Mouse (Mus musculus): Measurements from ENCODE around the gene AC109138.7. TPM values are rescaled to one million over a fixed set of nuclear protein-coding genes. Genes with fewer than 3 reads are reported as not detected.
A peak's percentile ranks its signal among the peaks of the same experiment; 100 is the strongest.

Gene AC109138.7
- total and polyA plus RNA-seq, 2 experiments = not detected

GRCm38 (mm10) chr19:4190831-4191334 lies 23.3 kb upstream of the AC109138.7 start, which contains the start of gene Tbc1d10c:
TSS of gene Tbc1d10c (minus strand) at chr19:4191284.
- WGBS = 51% methylated on average over 4 of the region's 4 CpGs
- Histone ChIP-seq H3K27ac (replicated peaks; ENCODE audit: insufficient read depth, low read depth, low read length) (peak within 1 kb of the TSS; percentile 73), H3K4me1 (ENCODE audit: control insufficient read depth, insufficient read depth, low read length) (peaks cover 24% of the 10 kb centered on the region), H3K27me3 (ENCODE audit: control insufficient read depth, insufficient read depth, low read length) (no peaks in the 10 kb centered on the region), H3K9ac (ENCODE audit: low read depth, low read length) (peak within 1 kb of the TSS; percentile 96), H3K36me3 (ENCODE audit: control insufficient read depth, insufficient read depth, low read length) (peaks cover 6% of the 10 kb centered on the region; the same call in 1 of the 2 replicates), H3K4me3 (ENCODE audit: insufficient read depth, low read depth, low read length) (peak within 1 kb of the TSS; percentile 96), H3K79me2 (ENCODE audit: control insufficient read depth, insufficient read depth, low read length) (peaks cover 14% of the 10 kb centered on the region)
- no peak for DNase-seq (ENCODE audit: extremely low read depth, low read depth, low spot score)
- TF ChIP-seq CTCF (IDR thresholded peaks at IDR 0.05; ENCODE audit: low read depth, low read length) = no peak
- TF ChIP-seq POLR2A (IDR thresholded peaks at IDR 0.05; ENCODE audit: extremely low read depth, insufficient read depth, low read length) = no peak

DNA sequence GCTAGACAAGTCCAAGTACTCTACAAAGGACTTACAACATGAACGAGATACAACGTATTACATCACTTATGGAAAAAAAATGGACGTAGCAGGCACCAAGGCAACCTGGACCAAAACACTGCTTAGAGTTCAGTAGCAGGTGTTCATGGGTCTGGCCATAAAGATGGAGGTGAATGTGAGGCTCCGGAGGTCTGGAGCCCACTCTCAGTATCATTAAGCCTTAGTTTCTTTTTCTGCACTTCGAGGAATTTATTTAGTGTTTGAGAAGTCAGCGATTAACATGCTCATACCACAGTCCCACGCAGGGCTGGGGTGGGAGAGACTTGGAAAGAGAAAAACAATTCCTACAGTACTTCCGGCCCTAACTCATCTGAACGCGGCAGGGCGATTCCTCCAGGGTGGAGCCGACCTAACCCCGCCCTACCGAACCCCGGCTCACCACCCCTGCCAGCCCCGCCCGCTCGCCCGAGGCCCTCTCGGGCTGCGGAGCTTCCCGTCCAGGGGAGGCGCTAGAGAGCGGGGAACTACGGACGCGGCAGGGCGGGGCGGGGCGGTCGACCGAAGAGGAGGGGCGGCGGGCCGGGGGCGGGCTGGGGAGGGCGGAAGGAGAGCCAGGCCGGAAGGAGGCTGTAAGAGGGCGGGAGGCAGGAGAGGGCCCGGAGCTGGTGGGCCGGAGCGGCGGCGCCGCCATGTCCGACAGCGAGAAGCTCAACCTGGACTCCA lies 22.5 kb upstream of the AC109138.7 start, which contains the start of gene Ppp1ca:
TSS of gene Ppp1ca (plus strand) at position 538 of the 723 bp plus-strand sequence.
- 7% methylated on average over 35 of the region's 47 CpGs for WGBS
- Histone ChIP-seq H3K4me1 (ENCODE audit: control insufficient read depth, insufficient read depth, low read length) (peaks cover 30% of the 10 kb centered on the region), H3K27me3 (ENCODE audit: control insufficient read depth, insufficient read depth, low read length) (no peaks in the 10 kb centered on the region), H3K27ac (replicated peaks; ENCODE audit: insufficient read depth, low read depth, low read length) (peak within 1 kb of the TSS; percentile 73), H3K4me3 (ENCODE audit: insufficient read depth, low read depth, low read length) (peak within 1 kb of the TSS; percentile 96), H3K36me3 (ENCODE audit: control insufficient read depth, insufficient read depth, low read length) (peaks cover 6% of the 10 kb centered on the region; the same call in 1 of the 2 replicates), H3K9ac (ENCODE audit: low read depth, low read length) (peak within 1 kb of the TSS; percentile 96), H3K79me2 (ENCODE audit: control insufficient read depth, insufficient read depth, low read length) (peaks cover 14% of the 10 kb centered on the region)
- TF ChIP-seq POLR2A (IDR thresholded peaks at IDR 0.05; ENCODE audit: extremely low read depth, insufficient read depth, low read length) (peak; percentile 90), CTCF (IDR thresholded peaks at IDR 0.05; ENCODE audit: low read depth, low read length) (peak; percentile 72)
- DNase-seq (ENCODE audit: extremely low read depth, low read depth, low spot score) = peak; percentile 72

DNA sequence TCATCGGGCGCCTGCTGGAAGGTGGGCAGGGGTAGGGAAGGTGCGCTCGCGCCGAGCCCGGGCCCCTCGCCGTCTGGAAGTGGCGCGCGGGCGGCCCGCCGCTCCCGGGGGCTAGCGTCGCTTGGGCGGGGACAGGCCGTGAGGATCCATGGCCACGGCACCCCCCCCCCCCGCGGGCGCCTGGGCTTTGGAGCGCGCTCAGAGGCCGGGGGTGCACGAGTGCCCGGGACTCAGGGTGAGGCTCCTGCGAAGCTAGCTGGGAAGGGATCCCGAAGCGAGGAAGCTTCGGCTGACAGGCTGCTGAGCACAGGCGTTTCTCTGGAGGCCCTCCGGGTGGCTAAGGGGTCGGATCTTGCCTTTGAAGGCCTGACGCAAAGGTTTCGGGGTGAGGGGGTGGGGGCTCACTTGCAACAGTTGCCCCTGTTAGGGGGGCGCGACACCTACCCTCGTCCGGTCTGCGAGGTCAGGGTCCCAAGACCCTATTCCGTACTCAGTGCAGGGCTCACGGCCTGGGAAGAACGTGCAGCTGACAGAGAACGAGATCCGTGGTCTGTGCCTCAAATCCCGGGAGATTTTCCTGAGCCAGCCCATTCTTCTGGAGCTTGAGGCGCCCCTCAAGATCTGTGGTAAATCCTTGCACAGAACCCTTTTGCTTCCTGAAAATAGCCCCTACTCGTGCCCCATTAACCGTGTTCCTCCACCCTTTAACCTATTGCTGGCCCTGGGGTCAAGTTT lies 21.7 kb upstream of the AC109138.7 start:
- no peak for TF ChIP-seq CTCF (IDR thresholded peaks at IDR 0.05; ENCODE audit: low read depth, low read length)
- TF ChIP-seq POLR2A (IDR thresholded peaks at IDR 0.05; ENCODE audit: extremely low read depth, insufficient read depth, low read length) = no peak
- Histone ChIP-seq H3K9ac (ENCODE audit: low read depth, low read length) (peak overlapping the region; percentile 96), H3K27ac (replicated peaks; ENCODE audit: insufficient read depth, low read depth, low read length) (peak overlapping the region; percentile 73), H3K36me3 (ENCODE audit: control insufficient read depth, insufficient read depth, low read length) (peaks cover 6% of the 10 kb centered on the region; the same call in 1 of the 2 replicates), H3K4me3 (ENCODE audit: insufficient read depth, low read depth, low read length) (peak overlapping the region; percentile 96), H3K79me2 (ENCODE audit: control insufficient read depth, insufficient read depth, low read length) (peaks cover 14% of the 10 kb centered on the region), H3K27me3 (ENCODE audit: control insufficient read depth, insufficient read depth, low read length) (no peaks in the 10 kb centered on the region), H3K4me1 (ENCODE audit: control insufficient read depth, insufficient read depth, low read length) (peaks cover 33% of the 10 kb centered on the region)
- 1% methylated on average over 49 of the region's 52 CpGs for WGBS
- DNase-seq (ENCODE audit: extremely low read depth, low read depth, low spot score) = no peak

- WGBS = 62% methylated on average over 6 of the region's 6 CpGs
- Histone ChIP-seq H3K4me3 (ENCODE audit: insufficient read depth, low read depth, low read length) (no peak overlapping the region; the same call in none of the 2 replicates), H3K27me3 (ENCODE audit: control insufficient read depth, insufficient read depth, low read length) (no peaks in the 10 kb centered on the region), H3K79me2 (ENCODE audit: control insufficient read depth, insufficient read depth, low read length) (peaks cover 14% of the 10 kb centered on the region), H3K4me1 (ENCODE audit: control insufficient read depth, insufficient read depth, low read length) (peaks cover 33% of the 10 kb centered on the region), H3K36me3 (ENCODE audit: control insufficient read depth, insufficient read depth, low read length) (peaks cover 6% of the 10 kb centered on the region; the same call in 1 of the 2 replicates), H3K9ac (ENCODE audit: low read depth, low read length) (peak overlapping the region; percentile 96), H3K27ac (replicated peaks; ENCODE audit: insufficient read depth, low read depth, low read length) (no peak overlapping the region)
- TF ChIP-seq POLR2A (IDR thresholded peaks at IDR 0.05; ENCODE audit: extremely low read depth, insufficient read depth, low read length) (no peak), CTCF (IDR thresholded peaks at IDR 0.05; ENCODE audit: low read depth, low read length) (no peak)
- DNase-seq (ENCODE audit: extremely low read depth, low read depth, low spot score) = no peak
Measured at GRCm38 (mm10) chr19:4193129-4193528, 21.0 kb upstream of the AC109138.7 start.

GRCm38 (mm10) chr19:4194021-4194724 lies 20.0 kb upstream of the AC109138.7 start:
- Histone ChIP-seq H3K36me3 (ENCODE audit: control insufficient read depth, insufficient read depth, low read length) (peaks cover 6% of the 10 kb centered on the region; the same call in 1 of the 2 replicates), H3K27ac (replicated peaks; ENCODE audit: insufficient read depth, low read depth, low read length) (no peak overlapping the region), H3K79me2 (ENCODE audit: control insufficient read depth, insufficient read depth, low read length) (peaks cover 14% of the 10 kb centered on the region), H3K9ac (ENCODE audit: low read depth, low read length) (no peak overlapping the region), H3K4me3 (ENCODE audit: insufficient read depth, low read depth, low read length) (no peak overlapping the region), H3K27me3 (ENCODE audit: control insufficient read depth, insufficient read depth, low read length) (no peaks in the 10 kb centered on the region), H3K4me1 (ENCODE audit: control insufficient read depth, insufficient read depth, low read length) (peaks cover 33% of the 10 kb centered on the region)
- DNase-seq (ENCODE audit: extremely low read depth, low read depth, low spot score) = no peak
- TF ChIP-seq POLR2A (IDR thresholded peaks at IDR 0.05; ENCODE audit: extremely low read depth, insufficient read depth, low read length) (no peak), CTCF (IDR thresholded peaks at IDR 0.05; ENCODE audit: low read depth, low read length) (no peak)
- 82% methylated on average over 8 of the region's 8 CpGs for WGBS
